Mouse (Mus musculus): ENCODE results near the gene Arl3. TPM values are rescaled to one million over a fixed set of nuclear protein-coding genes. Genes with fewer than 3 reads are reported as not detected.
A peak's percentile ranks its signal among the peaks of the same experiment; 100 is the strongest.

The Arl3 gene
- total RNA-seq, 2 experiments from 2014 or later, result 34.8 to 37.9 TPM

- no peak for DNase-seq (ENCODE audit: low spot score in 2 of 2)
These were observed 51.3 kb downstream of the Arl3 start for GRCm38 (mm10) chr19:46521698-46522097.

GRCm38 (mm10) chr19:46518828-46519621, 54.0 kb downstream of the Arl3 start:
- no peak for DNase-seq (ENCODE audit: low spot score in 2 of 2)

- DNase-seq (ENCODE audit: low spot score in 2 of 2), result peak in 1 of 2 experiments; percentile 68
These were observed 54.6 kb downstream of the Arl3 start for GRCm38 (mm10) chr19:46518352-46518787.

- DNase-seq (ENCODE audit: low spot score in 2 of 2), result no peak
These were observed 55.3 kb downstream of the Arl3 start for GRCm38 (mm10) chr19:46517529-46518351.

GRCm38 (mm10) chr19:46516667-46517528, 56.1 kb downstream of the Arl3 start:
- no peak for DNase-seq (ENCODE audit: low spot score in 2 of 2)

GRCm38 (mm10) chr19:46515287-46515821, 57.6 kb downstream of the Arl3 start:
- no peak for DNase-seq (ENCODE audit: low spot score in 2 of 2)

- no peak for DNase-seq (ENCODE audit: low spot score in 2 of 2)
These were observed 58.6 kb downstream of the Arl3 start for GRCm38 (mm10) chr19:46514387-46514786.

- DNase-seq (ENCODE audit: low spot score in 2 of 2), result no peak
These were observed 61.7 kb downstream of the Arl3 start for GRCm38 (mm10) chr19:46511263-46511662.

- DNase-seq (ENCODE audit: low spot score in 2 of 2), result no peak
These were observed 62.2 kb downstream of the Arl3 start for GRCm38 (mm10) chr19:46510824-46511223.

- no peak for DNase-seq (ENCODE audit: low spot score in 2 of 2)
These were observed 62.6 kb downstream of the Arl3 start for GRCm38 (mm10) chr19:46510401-46510800.

GRCm38 (mm10) chr19:46509736-46510135, 63.3 kb downstream of the Arl3 start:
- DNase-seq (ENCODE audit: low spot score in 2 of 2), result no peak

- DNase-seq (ENCODE audit: low spot score in 2 of 2), result no peak
These were observed 63.8 kb downstream of the Arl3 start for GRCm38 (mm10) chr19:46509202-46509601.

- DNase-seq (ENCODE audit: low spot score in 2 of 2), result no peak
These were observed 64.3 kb downstream of the Arl3 start for GRCm38 (mm10) chr19:46508738-46509137.

GRCm38 (mm10) chr19:46507806-46508205, 65.2 kb downstream of the Arl3 start:
- DNase-seq (ENCODE audit: low spot score in 2 of 2), result no peak

GRCm38 (mm10) chr19:46507181-46507581, 65.8 kb downstream of the Arl3 start:
- DNase-seq (ENCODE audit: low spot score in 2 of 2), result no peak

GRCm38 (mm10) chr19:46506372-46506717, 66.7 kb downstream of the Arl3 start:
- no peak for DNase-seq (ENCODE audit: low spot score in 2 of 2)

- DNase-seq (ENCODE audit: low spot score in 2 of 2), result no peak
These were observed 67.2 kb downstream of the Arl3 start for GRCm38 (mm10) chr19:46505646-46506371.

GRCm38 (mm10) chr19:46504822-46505417, 68.1 kb downstream of the Arl3 start:
- no peak for DNase-seq (ENCODE audit: low spot score in 2 of 2)

GRCm38 (mm10) chr19:46504085-46504552, 68.9 kb downstream of the Arl3 start:
- DNase-seq (ENCODE audit: low spot score in 2 of 2), result peak in 1 of 2 experiments; percentile 59
